Mouse (Mus musculus): ENCODE results near the gene Mgat5.

The Mgat5 gene

DNA sequence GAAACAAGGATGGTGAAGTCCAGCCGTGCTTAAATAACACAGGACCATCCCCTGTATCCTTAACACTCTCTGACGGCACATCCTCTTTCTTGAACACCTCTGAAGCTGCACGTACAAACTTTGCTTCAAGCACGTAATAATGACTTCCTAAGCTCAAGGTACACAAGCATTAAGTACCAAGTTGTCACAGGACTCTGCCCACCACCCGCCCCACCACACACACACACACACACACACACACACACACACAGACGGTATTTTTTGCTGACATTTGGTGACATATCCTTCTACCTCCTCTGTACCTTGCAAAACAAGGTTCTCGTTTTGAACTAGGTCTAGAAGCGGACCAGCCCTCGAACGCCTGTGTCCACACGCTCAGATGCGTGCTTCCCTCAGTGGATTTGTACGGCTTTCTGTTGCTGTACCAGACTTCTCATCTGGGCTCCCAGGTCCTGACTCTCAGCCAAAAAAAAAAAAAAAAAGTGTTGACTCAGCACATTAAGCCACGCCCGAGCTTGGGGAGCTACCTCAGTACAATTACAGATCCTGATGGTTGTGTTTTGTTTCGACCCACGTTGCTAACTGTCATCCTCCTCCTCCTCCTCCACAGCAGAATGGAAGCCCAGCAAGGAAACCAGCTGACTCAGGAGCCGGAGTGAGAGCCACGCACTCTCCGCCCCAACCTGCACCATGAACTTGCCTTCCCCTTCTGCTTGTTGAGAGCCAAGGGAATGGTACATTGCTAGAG lies 101.4 kb downstream of the Mgat5 start:
- no peak for DNase-seq (ENCODE audit: low spot score)

DNA sequence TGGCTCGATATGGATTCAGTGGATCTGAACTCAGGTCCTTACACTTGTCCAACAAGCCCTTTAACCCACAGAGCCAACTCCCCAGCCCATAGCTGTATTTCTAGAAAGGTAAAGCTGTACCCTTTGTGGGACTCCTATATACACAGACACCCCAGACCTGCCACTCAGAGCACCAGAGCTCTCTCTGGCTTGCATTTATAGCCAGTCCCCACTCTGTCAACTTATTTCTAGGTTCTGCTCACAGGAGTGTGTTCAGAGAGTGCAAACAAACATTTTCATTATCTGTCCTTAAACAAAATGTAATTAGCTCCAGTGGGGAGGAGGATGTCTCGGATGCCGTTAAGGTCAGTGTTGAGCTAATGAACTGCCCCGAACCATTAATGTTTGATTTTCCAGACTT lies 102.5 kb downstream of the Mgat5 start:
- DNase-seq (ENCODE audit: low spot score): no peak

DNA sequence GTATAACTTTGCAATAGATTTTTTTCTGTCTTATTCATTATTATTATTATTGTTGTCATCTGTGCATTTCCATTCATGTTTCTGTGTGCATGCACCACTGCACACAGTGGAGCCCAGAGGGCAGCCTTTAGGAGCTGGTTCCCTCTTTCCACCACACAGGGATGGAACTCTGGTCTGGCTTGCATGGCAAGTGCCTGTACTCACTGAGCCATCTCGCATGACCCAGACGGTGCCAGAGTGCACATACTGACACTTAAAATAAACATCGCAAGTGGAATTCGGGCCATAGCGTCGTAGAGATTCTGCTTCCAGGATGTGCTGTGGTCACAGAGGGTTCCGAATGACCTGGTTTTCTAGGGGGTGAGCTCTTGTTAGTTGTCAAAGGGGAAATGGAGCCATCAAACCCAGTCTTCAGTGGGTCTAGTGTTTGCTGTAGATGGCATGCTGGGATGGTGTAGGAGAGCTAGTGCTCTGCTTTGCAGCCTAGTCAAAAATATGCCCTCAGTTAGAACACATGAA lies 103.5 kb downstream of the Mgat5 start:
- DNase-seq (ENCODE audit: low spot score): no peak

GRCm38 (mm10) chr1:127308989-127309701 lies 104.3 kb downstream of the Mgat5 start:
- no peak for DNase-seq (ENCODE audit: low spot score)

GRCm38 (mm10) chr1:127310011-127310410 lies 105.2 kb downstream of the Mgat5 start:
- DNase-seq (ENCODE audit: low spot score): no peak

GRCm38 (mm10) chr1:127310703-127311102 lies 105.9 kb downstream of the Mgat5 start:
- no peak for DNase-seq (ENCODE audit: low spot score)

DNA sequence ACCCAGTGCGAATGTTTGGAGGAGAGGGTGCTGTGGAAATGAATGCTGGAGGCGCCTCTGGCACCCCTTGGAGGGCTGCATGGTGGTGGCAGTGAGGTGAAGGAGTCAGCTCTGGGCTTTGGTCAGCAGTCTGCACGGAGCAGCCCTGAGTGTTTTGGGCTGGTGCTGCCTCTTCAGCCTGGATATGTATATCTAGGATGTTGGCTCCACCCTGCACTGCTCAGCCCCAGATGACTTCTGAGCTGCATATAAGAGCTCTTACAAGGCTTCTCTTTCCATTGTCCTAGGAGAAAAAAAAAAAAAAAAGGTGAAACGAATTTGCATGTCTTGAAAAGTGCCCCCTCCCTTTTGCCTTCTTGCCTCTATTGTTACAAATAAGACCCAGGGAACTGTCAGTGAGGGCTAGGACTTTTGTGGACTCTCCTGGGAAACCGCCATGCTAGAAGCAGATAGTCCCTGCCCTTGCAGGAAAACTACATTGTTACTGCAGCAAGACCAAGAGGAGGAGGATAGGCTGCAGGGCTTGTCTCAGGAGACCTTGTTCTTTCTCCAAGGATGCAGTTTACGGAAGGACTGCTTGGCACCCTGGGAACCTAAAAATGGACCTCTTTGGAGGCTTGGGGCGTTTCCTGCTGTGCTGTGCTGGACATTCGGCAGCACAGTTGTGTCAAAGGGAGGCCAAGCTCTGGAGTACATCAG lies 109.0 kb downstream of the Mgat5 start:
- DNase-seq (ENCODE audit: low spot score): no peak

DNA sequence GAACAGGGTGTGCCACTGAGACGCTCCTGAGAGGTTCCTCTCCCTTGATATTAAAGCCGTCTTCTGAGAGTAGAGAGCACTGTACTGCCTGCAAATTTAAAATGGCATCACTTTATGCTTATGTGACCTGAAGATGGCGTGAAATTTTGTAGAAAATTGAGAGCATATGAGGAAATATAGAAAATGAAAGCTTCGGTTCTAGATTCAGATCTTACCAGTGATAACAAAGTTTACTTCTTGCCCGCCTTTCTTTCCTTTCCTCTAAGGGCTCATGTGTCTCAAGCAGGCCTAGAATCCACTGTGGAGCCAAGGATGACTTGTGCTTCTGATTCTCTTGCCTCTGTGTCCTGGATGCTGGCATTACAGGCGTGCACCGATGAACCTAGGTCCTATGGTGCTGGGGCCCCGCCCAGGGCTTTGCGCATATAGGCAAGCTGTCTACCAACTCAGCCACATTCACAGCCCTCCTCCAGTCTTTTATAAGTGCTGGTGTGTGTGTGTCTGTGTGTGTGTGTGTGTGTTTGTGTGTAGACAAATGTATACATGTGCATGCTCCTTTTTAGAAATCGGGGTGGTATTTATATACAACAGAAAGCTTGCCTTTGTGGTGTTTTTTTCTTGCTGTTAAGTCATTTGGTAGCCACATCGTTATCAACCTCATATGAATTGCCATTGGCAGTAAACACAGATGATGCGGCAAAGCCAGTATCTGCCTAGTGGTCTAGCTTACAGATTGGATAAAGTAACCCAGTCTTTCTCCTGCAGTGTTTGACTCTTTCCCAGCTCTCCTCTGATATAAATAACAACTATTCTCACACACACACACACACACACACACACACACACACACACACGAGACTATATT lies 111.2 kb downstream of the Mgat5 start:
- no peak for DNase-seq (ENCODE audit: low spot score)

DNA sequence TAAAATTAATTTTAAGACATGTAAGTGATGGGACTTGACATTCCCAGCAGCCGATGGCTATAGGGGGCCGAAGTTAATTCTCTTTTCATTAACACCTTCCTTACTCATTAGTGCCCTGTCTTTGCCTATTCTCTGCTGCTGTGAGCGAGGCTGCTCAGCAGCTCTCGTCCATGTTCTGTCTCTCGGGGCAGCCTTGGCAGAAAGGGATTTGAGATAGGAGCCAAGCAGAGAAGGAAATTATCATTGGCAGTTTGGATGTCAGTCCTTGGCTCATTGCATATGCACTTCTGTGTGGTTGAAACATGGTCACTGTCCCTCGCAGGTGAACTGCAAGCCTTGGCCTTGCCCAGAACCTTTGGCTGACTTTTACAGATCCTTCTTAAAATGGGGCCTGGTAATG lies 111.8 kb downstream of the Mgat5 start:
- no peak for DNase-seq (ENCODE audit: low spot score)

- DNase-seq (ENCODE audit: low spot score): peak; percentile 41
Measured at GRCm38 (mm10) chr1:127317541-127317940, 112.7 kb downstream of the Mgat5 start.

DNA sequence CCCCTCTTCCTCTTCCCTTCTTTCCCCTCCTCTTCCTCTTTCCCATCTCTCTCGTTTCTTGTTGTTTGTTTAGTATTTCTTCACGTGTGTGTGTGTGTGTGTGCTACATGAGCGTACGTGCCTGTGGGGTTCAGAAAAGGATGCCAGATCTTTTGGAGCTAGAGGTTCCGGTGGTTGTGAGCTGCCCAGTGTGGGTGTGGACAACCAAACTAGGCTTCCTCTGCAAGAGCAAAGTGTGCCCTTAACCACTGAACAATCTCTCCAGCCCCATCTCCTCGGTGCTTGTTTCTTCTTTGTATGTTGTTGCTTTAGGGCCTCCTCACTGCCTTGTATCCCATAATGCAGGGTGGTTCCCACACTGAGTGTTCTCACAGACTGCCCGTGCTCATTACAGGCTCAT lies 113.7 kb downstream of the Mgat5 start:
- DNase-seq (ENCODE audit: low spot score): no peak

GRCm38 (mm10) chr1:127319768-127320167 lies 115.0 kb downstream of the Mgat5 start:
- no peak for DNase-seq (ENCODE audit: low spot score)

- peak; percentile 15 for DNase-seq (ENCODE audit: low spot score)
Measured at GRCm38 (mm10) chr1:127320956-127321355, 116.1 kb downstream of the Mgat5 start.

DNA sequence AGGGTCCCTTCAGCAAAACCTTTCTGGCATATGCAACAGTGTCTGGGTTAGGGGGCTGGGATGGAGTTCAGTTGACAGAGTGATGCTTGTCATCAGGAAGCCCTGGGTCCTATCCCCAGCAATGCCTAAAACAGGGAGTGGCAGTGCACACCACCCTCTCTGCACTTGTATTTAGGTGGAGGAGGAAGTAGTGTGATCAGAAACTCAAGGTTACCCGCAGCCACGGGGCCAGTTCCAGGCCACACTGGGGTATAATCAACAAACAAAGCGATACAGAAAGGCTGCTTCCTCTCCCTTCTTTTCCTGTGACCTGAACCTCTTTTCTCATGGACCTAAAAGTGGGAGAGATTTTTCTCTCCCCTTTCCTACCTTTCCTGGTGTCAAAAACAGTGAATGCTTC lies 116.8 kb downstream of the Mgat5 start:
- no peak for DNase-seq (ENCODE audit: low spot score)

DNA sequence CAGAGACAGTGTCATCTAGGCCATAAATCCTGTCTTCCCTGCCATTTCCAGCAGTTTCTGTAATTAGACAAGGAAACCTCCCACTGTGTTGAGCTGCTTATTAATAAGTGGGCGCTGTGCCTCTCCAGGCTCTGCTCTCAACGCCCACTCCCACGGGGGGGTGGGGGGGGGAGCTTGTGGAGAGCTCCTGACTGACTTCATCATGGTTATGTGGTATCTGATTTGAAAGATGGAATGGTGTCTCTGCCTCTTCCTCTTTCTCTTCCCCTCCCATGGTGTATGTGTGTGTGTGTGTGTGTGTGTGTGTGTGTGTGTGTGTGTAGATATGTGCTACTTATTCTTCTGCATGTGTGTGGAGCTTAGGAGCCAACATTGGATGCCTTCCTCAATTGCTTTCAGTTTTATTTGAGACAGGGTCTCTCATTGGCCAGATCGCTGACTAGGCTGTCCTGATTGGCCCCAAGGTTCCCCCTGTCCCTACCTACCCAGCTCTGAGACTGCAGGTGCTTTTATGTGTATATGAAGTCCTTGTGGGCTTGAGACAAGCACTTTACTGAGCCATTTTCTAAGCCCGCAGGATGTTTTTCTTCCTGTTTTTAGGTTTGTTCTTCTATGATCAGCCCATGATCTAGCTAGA lies 117.5 kb downstream of the Mgat5 start:
- DNase-seq (ENCODE audit: low spot score): no peak

- no peak for DNase-seq (ENCODE audit: low spot score)
Measured at GRCm38 (mm10) chr1:127325601-127326198, 120.9 kb downstream of the Mgat5 start.

- no peak for DNase-seq (ENCODE audit: low spot score)
Measured at GRCm38 (mm10) chr1:127327773-127328172, 123.0 kb downstream of the Mgat5 start.

GRCm38 (mm10) chr1:127328354-127328875 lies 123.6 kb downstream of the Mgat5 start:
- DNase-seq (ENCODE audit: low spot score): no peak

DNA sequence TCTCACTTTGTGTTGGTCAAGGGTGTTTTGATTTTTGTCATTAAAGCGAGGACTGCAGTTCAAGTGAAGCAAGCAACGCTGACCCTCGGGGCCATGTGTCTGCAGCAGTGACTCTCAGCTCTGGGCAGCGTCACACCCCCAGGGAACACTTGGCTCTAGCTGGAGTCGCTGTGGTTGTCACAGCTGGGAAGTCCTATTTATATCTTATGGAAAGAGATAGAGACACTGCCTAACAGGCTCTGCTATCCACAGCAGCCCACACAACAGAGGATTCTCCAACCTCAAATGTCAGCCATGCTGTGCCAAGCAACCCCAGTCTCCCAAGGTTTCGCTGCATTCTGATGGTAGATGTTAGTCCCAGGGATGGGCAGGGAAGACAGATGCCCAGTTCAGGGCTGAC lies 125.0 kb downstream of the Mgat5 start:
- no peak for DNase-seq (ENCODE audit: low spot score)

- DNase-seq (ENCODE audit: low spot score): no peak
Measured at GRCm38 (mm10) chr1:127337740-127338139, 132.9 kb downstream of the Mgat5 start.

Data from embryo, embryonic 10 days (tissue).